Mouse (Mus musculus) lung, postnatal 0 days (tissue): ENCODE data around the gene Cdt1. TPM values are rescaled to one million over a fixed set of nuclear protein-coding genes. Genes with fewer than 3 reads are reported as not detected.

Experiments used
- ATAC-seq: fragments of 200-750 bp; cut with Nextera tagmentation; 2 replicates; pipeline ENCODE4 v1.8.0; 2017; ENCODE audit warnings: moderate library complexity
- DNase-seq: peaks from one replicate; pipeline ENCODE4 v3.0.0-alpha.2; 2016; ENCODE audit warnings: low spot score
- H3K27ac ChIP-seq: fragments of 300-500 bp; sonication (generic); 2 replicates; pipeline ENCODE4 v1.5.1; 2014; ENCODE audit warnings: antibody characterized with exemption, mild to moderate bottlenecking, low read length, mixed read lengths
- H3K27me3 ChIP-seq: fragments of 300-500 bp; sonication (generic); replicated peaks from 2 replicates; pipeline ENCODE4 v1.6.1; 2014; ENCODE audit warnings: low read length, mixed read lengths; ENCODE audit not compliant: insufficient read depth
- H3K36me3 ChIP-seq: fragments of 300-500 bp; sonication (generic); 2 replicates; pipeline ENCODE4 v1.6.1; 2014; ENCODE audit warnings: low read length, mixed read lengths; ENCODE audit not compliant: insufficient read depth
- H3K4me1 ChIP-seq: fragments of 300-500 bp; sonication (generic); 2 replicates; pipeline ENCODE4 v1.6.1; 2014; ENCODE audit warnings: antibody characterized with exemption, low read depth, low read length, mixed read lengths; ENCODE audit not compliant: insufficient read depth
- H3K4me2 ChIP-seq: fragments of 300-500 bp; sonication (generic); replicated peaks from 2 replicates; pipeline ENCODE4 v1.6.1; 2014; ENCODE audit warnings: low read depth, mild to moderate bottlenecking, low read length, moderate library complexity, mixed read lengths
- H3K4me3 ChIP-seq: fragments of 300-500 bp; sonication (generic); 2 replicates; pipeline ENCODE4 v1.5.1; 2014; ENCODE audit warnings: low read depth, low read length
- H3K9ac ChIP-seq: fragments of 300-500 bp; sonication (generic); replicated peaks from 2 replicates; pipeline ENCODE4 v1.6.1; 2014; ENCODE audit warnings: low read depth, mild to moderate bottlenecking
- H3K9me3 ChIP-seq: fragments of 300-500 bp; sonication (generic); 2 replicates; pipeline ENCODE4 v1.6.1; 2016; ENCODE audit warnings: low read length, mixed read lengths
- CTCF ChIP-seq: IDR thresholded peaks from 2 replicates; pipeline ENCODE4 v1.5.1; 2016; ENCODE audit warnings: antibody characterized with exemption, mild to moderate bottlenecking
- EP300 ChIP-seq: IDR thresholded peaks from 2 replicates; pipeline ENCODE4 v1.6.1; 2016; ENCODE audit warnings: antibody characterized with exemption, mild to moderate bottlenecking, control low read depth
- WGBS: fragments of 180-500 bp; shearing (Covaris S2); extraction: QIAGEN DNeasy Blood & Tissue Kit; methylation state at CpG from one replicate; pipeline ENCODE4 v1.1.7; 2014; 5-methylcytosine and 5-hydroxymethylcytosine counted together
- polyA plus RNA-seq: library from polyadenylated mRNA; unstranded; fragments of >200 nt; fragmentation: Nextera tagmentation; extraction: Ambion mirVana; gene quantifications from 2 replicates; pipeline ENCODE4 v1.2.1, GENCODE M21; 2015

Gene Cdt1
- polyA plus RNA-seq, 1 experiment from 2014 or later = 7.4 TPM

- H3K4me1 ChIP-seq = no peaks in the 10 kb centered on the region
- H3K27ac ChIP-seq = no peak overlapping the region
- H3K27me3 ChIP-seq = no peaks in the 10 kb centered on the region
- no peaks in the 10 kb centered on the region for H3K9me3 ChIP-seq
- H3K4me3 ChIP-seq = no peak overlapping the region
- H3K4me2 ChIP-seq = no peak overlapping the region
- no peak for DNase-seq
- no peak for ATAC-seq
- H3K9ac ChIP-seq = no peak overlapping the region
- TF ChIP-seq EP300 = no peak
- TF ChIP-seq CTCF = no peak
- H3K36me3 ChIP-seq = no peaks in the 10 kb centered on the region
- WGBS = 82% methylated on average over 9 of the region's 9 CpGs
Measured at GRCm38 (mm10) chr8:122584981-122585380, 17.2 kb downstream of the Cdt1 start.

GRCm38 (mm10) chr8:122585411-122585891 lies 17.6 kb downstream of the Cdt1 start:
- Histone ChIP-seq H3K9ac (no peak overlapping the region), H3K4me2 (no peak overlapping the region), H3K4me1 (no peaks in the 10 kb centered on the region), H3K4me3 (no peak overlapping the region), H3K36me3 (no peaks in the 10 kb centered on the region), H3K27ac (no peak overlapping the region), H3K27me3 (no peaks in the 10 kb centered on the region), H3K9me3 (no peaks in the 10 kb centered on the region)
- peak; percentile 52 for ATAC-seq
- TF ChIP-seq CTCF (no peak), EP300 (no peak)
- WGBS = 34% methylated on average over 14 of the region's 14 CpGs
- peak; percentile 48 for DNase-seq

- ATAC-seq = no peak
- WGBS = 77% methylated on average over 7 of the region's 7 CpGs
- Histone ChIP-seq H3K27ac (no peak overlapping the region), H3K9me3 (no peaks in the 10 kb centered on the region), H3K4me2 (no peak overlapping the region), H3K36me3 (no peaks in the 10 kb centered on the region), H3K9ac (no peak overlapping the region), H3K27me3 (no peaks in the 10 kb centered on the region), H3K4me3 (no peak overlapping the region), H3K4me1 (no peaks in the 10 kb centered on the region)
- no peak for DNase-seq
- TF ChIP-seq EP300 = no peak
Measured at GRCm38 (mm10) chr8:122586171-122586570, 18.4 kb downstream of the Cdt1 start.

GRCm38 (mm10) chr8:122586749-122587148 lies 18.9 kb downstream of the Cdt1 start:
- H3K9me3 ChIP-seq = no peaks in the 10 kb centered on the region
- no peak overlapping the region for H3K4me2 ChIP-seq
- TF ChIP-seq EP300 (no peak), CTCF (no peak)
- no peak overlapping the region for H3K9ac ChIP-seq
- H3K4me1 ChIP-seq = no peaks in the 10 kb centered on the region
- H3K36me3 ChIP-seq = no peaks in the 10 kb centered on the region
- no peak overlapping the region for H3K27ac ChIP-seq
- 83% methylated on average over 10 of the region's 10 CpGs for WGBS
- DNase-seq (no peak), ATAC-seq (no peak)
- no peak overlapping the region for H3K4me3 ChIP-seq
- H3K27me3 ChIP-seq = no peaks in the 10 kb centered on the region

GRCm38 (mm10) chr8:122593240-122593639 lies 25.4 kb downstream of the Cdt1 start:
- TF ChIP-seq EP300 (no peak), CTCF (no peak)
- DNase-seq (peak; percentile 46), ATAC-seq (peak; percentile 50; the same call in 1 of the 2 replicates)
- H3K36me3 ChIP-seq = no peaks in the 10 kb centered on the region
- no peaks in the 10 kb centered on the region for H3K9me3 ChIP-seq
- no peak overlapping the region for H3K4me2 ChIP-seq
- H3K4me3 ChIP-seq = no peak overlapping the region
- no peaks in the 10 kb centered on the region for H3K27me3 ChIP-seq
- 64% methylated on average over 12 of the region's 12 CpGs for WGBS
- H3K9ac ChIP-seq = no peak overlapping the region
- no peak overlapping the region for H3K27ac ChIP-seq
- H3K4me1 ChIP-seq = no peaks in the 10 kb centered on the region

- ATAC-seq = no peak
Measured at GRCm38 (mm10) chr8:122593783-122594507, 26.1 kb downstream of the Cdt1 start.

More at GRCm38 (mm10) chr8:122593783-122594507, 26.1 kb downstream of the Cdt1 start:
- H3K27ac ChIP-seq = no peak overlapping the region
- H3K9ac ChIP-seq = no peak overlapping the region
- 79% methylated on average over 19 of the region's 19 CpGs for WGBS
- TF ChIP-seq CTCF (no peak), EP300 (no peak)
- no peaks in the 10 kb centered on the region for H3K9me3 ChIP-seq
- no peaks in the 10 kb centered on the region for H3K4me1 ChIP-seq
- no peak for DNase-seq
- H3K4me2 ChIP-seq = no peak overlapping the region
- H3K27me3 ChIP-seq = no peaks in the 10 kb centered on the region
- H3K4me3 ChIP-seq = no peak overlapping the region
- no peaks in the 10 kb centered on the region for H3K36me3 ChIP-seq
